Mouse (Mus musculus) heart, adult 2 months (tissue): ENCODE data around the gene Mthfsd. TPM values are rescaled to one million over a fixed set of nuclear protein-coding genes. Genes with fewer than 3 reads are reported as not detected.
A peak's percentile ranks its signal among the peaks of the same experiment; 100 is the strongest.

Source experiments
- DNase-seq, 2 experiments: peaks; one replicate each; pipeline ENCODE4 v3.0.0; 2021
- H3K27ac ChIP-seq: fragments of 200-600 bp; 2 replicates; pipeline ENCODE4 v1.8.1; 2022
- H3K27me3 ChIP-seq: fragments of 200-500 bp; 2 replicates; pipeline ENCODE4 v1.6.1; 2012; ENCODE audit warnings: mild to moderate bottlenecking, low read length, inconsistent platforms, mixed read lengths; ENCODE audit not compliant: control insufficient read depth, insufficient read depth
- H3K36me3 ChIP-seq: fragments of 200-500 bp; 2 replicates; pipeline ENCODE4 v1.6.1; 2012; ENCODE audit warnings: low read length, inconsistent platforms; ENCODE audit not compliant: control insufficient read depth, insufficient read depth
- H3K4me1 ChIP-seq: fragments of 200-500 bp; 2 replicates; pipeline ENCODE4 v1.6.1; 2011; ENCODE audit warnings: low read length; ENCODE audit not compliant: control insufficient read depth, insufficient read depth
- H3K4me3 ChIP-seq: fragments of 200-600 bp; 2 replicates; pipeline ENCODE4 v1.8.1; 2022
- H3K79me2 ChIP-seq: fragments of 200-500 bp; replicated peaks from 2 replicates; pipeline ENCODE4 v1.6.1; 2012; ENCODE audit warnings: mild to moderate bottlenecking, inconsistent platforms, low read length, moderate library complexity, mixed read lengths; ENCODE audit not compliant: control insufficient read depth, insufficient read depth
- H3K9ac ChIP-seq: fragments of 200-500 bp; 2 replicates; pipeline ENCODE4 v1.6.1; 2012; ENCODE audit warnings: low read depth, mild to moderate bottlenecking, control low read depth, inconsistent platforms, low read length, mixed read lengths
- CTCF ChIP-seq: fragments of 200-600 bp; IDR thresholded peaks from 2 replicates; pipeline ENCODE4 v1.8.1; 2022; ENCODE audit warnings: antibody characterized with exemption, mild to moderate bottlenecking, moderate library complexity
- EP300 ChIP-seq: fragments of 200-500 bp; IDR thresholded peaks from 2 replicates; pipeline ENCODE4 v1.6.1; 2011; ENCODE audit warnings: low read depth, low read length, control low read depth; ENCODE audit not compliant: insufficient read depth
- POLR2A ChIP-seq: fragments of 200-500 bp; IDR thresholded peaks from 2 replicates; pipeline ENCODE4 v1.6.1; 2011; ENCODE audit warnings: mild to moderate bottlenecking, low read depth, low read length, control low read depth; ENCODE audit not compliant: insufficient read depth
- WGBS: fragments of 180-500 bp; shearing (Covaris S2); methylation state at CpG from one replicate; pipeline ENCODE4 v1.1.7; 2018; 5-methylcytosine and 5-hydroxymethylcytosine counted together
- intact Hi-C: fragments of 180-260 bp; cut with DNase I; formaldehyde crosslinking; loops from one replicate; pipeline ENCODE4 v1.15.1; 2025
- polyA plus RNA-seq: library from polyadenylated mRNA; depleted of rRNA; stranded (reverse); fragments of >200 nt; gene quantifications from 2 replicates; pipeline ENCODE4 v1.2.3, GENCODE M21; 2012
- total RNA-seq, 2 experiments: library from RNA; stranded (reverse); gene quantifications; 2 replicates each; pipeline ENCODE4 v1.2.3; 2021

The Mthfsd gene
- total and polyA plus RNA-seq, 3 experiments = 12.8 to 26.4 (median 13.5) TPM

DNA sequence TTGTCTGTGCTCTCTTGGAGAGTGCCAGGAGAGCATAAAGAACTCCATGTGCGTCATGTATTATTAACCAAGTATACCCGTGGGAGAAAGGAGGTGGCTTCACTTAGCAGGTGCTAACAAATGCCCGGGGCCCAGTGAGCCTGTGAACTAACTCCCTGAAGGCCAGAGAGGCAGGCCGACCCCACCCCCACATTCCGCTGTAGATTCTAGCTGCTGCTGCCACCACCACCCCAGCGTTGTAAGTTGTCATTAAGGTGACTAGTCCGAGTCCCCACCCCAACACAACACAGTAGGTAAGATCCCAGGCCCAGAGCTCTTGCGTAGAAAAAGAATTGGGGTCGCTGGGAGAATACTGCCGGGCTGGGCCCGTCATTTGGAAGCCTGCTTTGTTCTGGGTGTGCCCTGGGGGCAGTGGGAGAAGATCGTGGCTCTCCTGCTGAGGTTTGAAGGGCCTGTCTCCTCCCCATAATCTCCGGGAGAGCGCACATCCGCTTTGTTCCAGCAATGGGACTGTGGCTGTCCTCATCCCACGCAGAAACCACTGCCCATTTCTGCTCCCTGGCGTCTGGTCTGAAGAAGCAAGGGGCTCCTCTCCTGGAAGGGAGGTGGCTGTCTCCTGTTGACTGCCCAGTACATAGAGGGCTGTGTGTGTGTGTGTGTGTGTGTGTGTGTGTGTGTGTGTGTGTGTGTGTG is 16.5 kb upstream of the Mthfsd start:
- no peak for DNase-seq
- no peaks in the 10 kb centered on the region for H3K79me2 ChIP-seq
- H3K27ac ChIP-seq = no peak overlapping the region; the same call in 1 of the 2 replicates
- no peak overlapping the region for H3K4me3 ChIP-seq
- WGBS = 13% methylated on average over 17 of the region's 17 CpGs
- H3K9ac ChIP-seq = peak overlapping the region; percentile 44; the same call in 1 of the 2 replicates
- no peaks in the 10 kb centered on the region for H3K4me1 ChIP-seq
- H3K27me3 ChIP-seq = peaks cover 13% of the 10 kb centered on the region
- intact Hi-C loops = loop anchor here (5.0 kb wide), 1 partner anchor 48 kb away; no protein-coding TSS in a partner anchor
- TF ChIP-seq POLR2A (no peak), CTCF (no peak), EP300 (no peak)
- H3K36me3 ChIP-seq = no peaks in the 10 kb centered on the region

DNA sequence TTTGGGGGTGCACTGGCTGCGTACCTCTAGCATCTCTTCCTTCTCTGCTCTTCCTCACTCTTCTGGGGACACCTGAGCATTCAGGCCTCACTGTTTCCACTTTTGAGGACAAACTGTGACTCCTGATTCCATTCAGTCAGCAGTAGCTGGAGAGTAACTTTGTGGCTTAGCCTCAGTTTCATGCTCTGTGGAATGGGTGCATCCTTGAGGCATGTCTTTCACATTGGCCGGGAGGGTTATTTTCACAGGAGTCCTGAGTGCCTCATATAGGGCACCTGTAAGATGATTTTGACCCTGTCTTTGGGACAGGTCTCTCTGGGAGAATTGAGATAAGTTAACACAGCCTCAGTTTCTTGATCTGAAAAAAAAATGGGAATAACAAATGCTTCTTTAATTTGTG is 14.9 kb upstream of the Mthfsd start:
- WGBS = 99% methylated on average over 2 of the region's 2 CpGs

DNA sequence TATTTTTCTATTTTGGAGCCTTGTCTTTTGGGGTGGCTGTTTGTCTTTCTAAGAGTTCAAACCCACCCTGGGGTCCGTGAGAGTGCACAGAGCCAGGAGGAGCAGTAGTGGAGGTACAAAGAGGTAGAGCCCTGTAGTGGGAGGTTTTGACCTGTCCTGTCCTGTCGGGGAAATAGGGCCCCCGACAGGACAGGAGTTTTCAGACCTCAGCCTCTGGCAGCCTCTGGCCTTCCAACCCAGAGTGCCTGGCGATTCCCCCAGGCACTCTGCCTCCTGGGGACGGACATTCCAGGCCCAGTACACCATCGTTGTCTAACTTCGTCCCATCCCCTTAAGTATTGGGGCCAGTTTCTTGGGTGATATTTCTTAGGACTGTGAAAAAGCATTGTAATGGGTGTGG is 14.2 kb upstream of the Mthfsd start:
- Histone ChIP-seq H3K4me3 (no peak overlapping the region), H3K9ac (no peak overlapping the region), H3K27ac (no peak overlapping the region), H3K27me3 (peaks cover 9% of the 10 kb centered on the region), H3K79me2 (no peaks in the 10 kb centered on the region), H3K36me3 (no peaks in the 10 kb centered on the region), H3K4me1 (no peaks in the 10 kb centered on the region)
- WGBS = 60% methylated on average over 7 of the region's 7 CpGs
- TF ChIP-seq EP300 = no peak
- no peak for TF ChIP-seq CTCF
- no peak for TF ChIP-seq POLR2A
- intact Hi-C loops = no loop called here
- no peak for DNase-seq

More for the DNA sequence above, 14.9 kb upstream of the Mthfsd start:
- Histone ChIP-seq H3K4me3 (no peak overlapping the region), H3K4me1 (no peaks in the 10 kb centered on the region), H3K9ac (no peak overlapping the region), H3K27me3 (peaks cover 6% of the 10 kb centered on the region), H3K27ac (no peak overlapping the region), H3K36me3 (no peaks in the 10 kb centered on the region), H3K79me2 (no peaks in the 10 kb centered on the region)
- intact Hi-C loops = no loop called here
- DNase-seq = no peak
- no peak for TF ChIP-seq EP300

DNA sequence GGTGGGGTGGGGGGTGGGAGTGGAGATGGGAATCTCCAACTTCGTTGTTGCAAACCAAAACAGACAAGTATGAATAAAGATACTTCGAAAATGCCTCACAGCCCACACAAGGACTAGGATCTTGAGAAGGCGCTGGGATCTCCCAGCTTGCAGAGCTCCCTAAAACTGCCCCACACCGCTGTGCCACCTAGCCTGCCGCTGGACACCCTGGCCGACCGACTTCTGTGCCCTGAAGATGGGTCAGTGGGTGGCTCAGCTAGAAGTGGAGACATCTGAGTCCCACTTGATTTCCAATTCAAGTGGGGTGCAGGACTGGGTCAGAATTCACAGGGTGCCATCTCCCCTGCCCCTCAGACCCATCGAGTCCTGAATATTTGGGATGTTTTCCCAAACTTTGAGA is 13.5 kb upstream of the Mthfsd start:
- Histone ChIP-seq H3K27me3 (peaks cover 15% of the 10 kb centered on the region), H3K27ac (no peak overlapping the region), H3K9ac (no peak overlapping the region), H3K79me2 (no peaks in the 10 kb centered on the region), H3K4me3 (no peak overlapping the region), H3K4me1 (no peaks in the 10 kb centered on the region), H3K36me3 (no peaks in the 10 kb centered on the region)
- TF ChIP-seq CTCF (no peak), POLR2A (no peak), EP300 (no peak)
- 68% methylated on average over 8 of the region's 8 CpGs for WGBS
- no peak for DNase-seq
- intact Hi-C loops = no loop called here

DNA sequence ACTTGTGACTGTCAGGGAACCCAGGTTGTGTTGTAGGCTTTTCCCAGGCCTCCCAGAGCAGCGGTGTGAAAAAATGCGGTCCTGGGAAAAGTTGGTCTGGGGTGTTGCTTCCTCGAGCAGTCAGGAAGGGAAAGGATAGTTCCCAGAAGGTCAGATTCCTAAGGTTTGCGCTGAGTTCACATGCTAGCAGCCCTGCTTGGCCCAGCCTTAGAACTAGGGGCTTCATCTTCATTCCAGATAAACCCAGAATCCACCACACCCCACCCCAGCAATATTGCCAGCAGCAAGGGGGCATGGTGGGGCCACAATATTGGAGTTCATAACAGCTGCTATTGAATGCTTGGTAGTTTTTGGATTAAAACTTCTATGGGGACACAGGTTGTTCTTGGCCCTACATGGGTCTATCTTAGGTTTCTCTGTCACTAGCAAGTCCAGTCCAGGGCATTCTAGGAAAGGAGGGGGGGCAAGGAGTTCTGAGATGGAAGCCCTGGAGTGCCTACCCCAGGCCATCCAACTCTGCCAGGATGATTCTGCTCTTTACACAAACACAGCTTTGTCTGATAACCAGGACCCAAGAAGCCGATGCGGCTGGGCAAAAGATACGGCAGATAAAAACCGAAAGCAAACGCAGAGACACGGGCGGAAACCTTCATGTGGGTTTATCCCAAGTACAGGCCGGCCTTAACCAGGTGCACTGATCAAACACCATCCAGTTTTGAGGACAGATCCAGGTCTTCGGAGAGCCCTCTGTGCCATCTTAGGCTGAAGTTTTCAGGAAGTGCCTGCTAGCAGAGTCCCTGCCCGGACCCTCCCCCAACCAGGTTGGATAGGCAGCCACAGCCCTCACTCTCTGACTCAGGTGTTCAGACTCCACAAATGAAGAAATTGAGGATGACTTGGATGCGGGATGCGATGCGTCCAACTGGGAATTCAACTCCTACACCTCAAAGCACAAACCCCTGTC is 12.5 kb upstream of the Mthfsd start:
- WGBS = 52% methylated on average over 17 of the region's 17 CpGs
- no peak overlapping the region for H3K4me3 ChIP-seq
- no peak for TF ChIP-seq CTCF
- no peak for TF ChIP-seq POLR2A
- no peak for TF ChIP-seq EP300
- no peak overlapping the region; the same call in 1 of the 2 replicates for H3K27ac ChIP-seq
- H3K4me1 ChIP-seq = no peaks in the 10 kb centered on the region
- intact Hi-C loops = no loop called here
- H3K27me3 ChIP-seq = peaks cover 17% of the 10 kb centered on the region
- no peak overlapping the region for H3K9ac ChIP-seq
- no peaks in the 10 kb centered on the region for H3K36me3 ChIP-seq
- H3K79me2 ChIP-seq = no peaks in the 10 kb centered on the region
- DNase-seq = no peak
